Mouse (Mus musculus): ENCODE data around the gene Lrrk2. TPM values are rescaled to one million over a fixed set of nuclear protein-coding genes. Genes with fewer than 3 reads are reported as not detected.
A peak's percentile ranks its signal among the peaks of the same experiment; 100 is the strongest.

Gene Lrrk2
- polyA plus RNA-seq, 1 experiment from 2014 or later: 1.6 TPM

GRCm38 (mm10) chr15:91671987-91672386 is 988 bp upstream of the Lrrk2 start:
- Histone ChIP-seq H3K4me3 (ENCODE audit: low read depth, low read length) (no peak overlapping the region), H3K9me3 (replicated peaks; ENCODE audit: control insufficient read depth, low read length) (no peaks in the 10 kb centered on the region), H3K27ac (ENCODE audit: low read depth, low read length) (no peak overlapping the region), H3K4me1 (ENCODE audit: control insufficient read depth, insufficient read depth, low read length) (0 out of 2 replicates have a peak, but pooled peaks cover 3% of the 10 kb centered on the region), H3K4me2 (ENCODE audit: low read length) (no peak overlapping the region), H3K9ac (ENCODE audit: low read length) (no peak overlapping the region), H3K36me3 (ENCODE audit: control insufficient read depth, insufficient read depth, low read length) (no peaks in the 10 kb centered on the region), H3K27me3 (replicated peaks; ENCODE audit: control insufficient read depth, insufficient read depth, low read length) (no peaks in the 10 kb centered on the region)
- WGBS: 69% methylated on average over 5 of the region's 5 CpGs
- DNase-seq (ENCODE audit: low spot score) (no peak), ATAC-seq (no peak)

GRCm38 (mm10) chr15:91673569-91673905 is 562 bp downstream of the Lrrk2 start:
- no peaks in the 10 kb centered on the region for H3K36me3 ChIP-seq (ENCODE audit: control insufficient read depth, insufficient read depth, low read length)
- ATAC-seq: no peak; the same call in 1 of the 2 replicates

GRCm38 (mm10) chr15:91680116-91680515 is 7.1 kb downstream of the Lrrk2 start:
- no peaks in the 10 kb centered on the region for H3K9me3 ChIP-seq (replicated peaks; ENCODE audit: control insufficient read depth, low read length)
- 58% methylated on average over 2 of the region's 2 CpGs for WGBS
- H3K27me3 ChIP-seq (replicated peaks; ENCODE audit: control insufficient read depth, insufficient read depth, low read length): no peaks in the 10 kb centered on the region
- DNase-seq (ENCODE audit: low spot score) (no peak), ATAC-seq (no peak)
- H3K4me2 ChIP-seq (ENCODE audit: low read length): no peak overlapping the region
- no peak overlapping the region for H3K9ac ChIP-seq (ENCODE audit: low read length)
- H3K4me3 ChIP-seq (ENCODE audit: low read depth, low read length): no peak overlapping the region
- H3K36me3 ChIP-seq (ENCODE audit: control insufficient read depth, insufficient read depth, low read length): no peaks in the 10 kb centered on the region
- H3K4me1 ChIP-seq (ENCODE audit: control insufficient read depth, insufficient read depth, low read length): no peaks in the 10 kb centered on the region
- no peak overlapping the region for H3K27ac ChIP-seq (ENCODE audit: low read depth, low read length)

More at GRCm38 (mm10) chr15:91673569-91673905, 562 bp downstream of the Lrrk2 start:
- DNase-seq (ENCODE audit: low spot score): no peak
- Histone ChIP-seq H3K4me3 (ENCODE audit: low read depth, low read length) (peak overlapping the region; percentile 41), H3K27me3 (replicated peaks; ENCODE audit: control insufficient read depth, insufficient read depth, low read length) (no peaks in the 10 kb centered on the region), H3K27ac (ENCODE audit: low read depth, low read length) (no peak overlapping the region), H3K4me2 (ENCODE audit: low read length) (peak overlapping the region; percentile 71), H3K9ac (ENCODE audit: low read length) (peak overlapping the region; percentile 72), H3K9me3 (replicated peaks; ENCODE audit: control insufficient read depth, low read length) (no peaks in the 10 kb centered on the region), H3K4me1 (ENCODE audit: control insufficient read depth, insufficient read depth, low read length) (0 out of 2 replicates have a peak, but pooled peaks cover 3% of the 10 kb centered on the region)
- WGBS: 41% methylated on average over 5 of the region's 5 CpGs

- 90% methylated on average over 7 of the region's 7 CpGs for WGBS
- no peak overlapping the region for H3K4me2 ChIP-seq (ENCODE audit: low read length)
- no peaks in the 10 kb centered on the region for H3K36me3 ChIP-seq (ENCODE audit: control insufficient read depth, insufficient read depth, low read length)
- no peaks in the 10 kb centered on the region for H3K27me3 ChIP-seq (replicated peaks; ENCODE audit: control insufficient read depth, insufficient read depth, low read length)
- H3K27ac ChIP-seq (ENCODE audit: low read depth, low read length): no peak overlapping the region
- DNase-seq (ENCODE audit: low spot score) (no peak), ATAC-seq (no peak)
- H3K9me3 ChIP-seq (replicated peaks; ENCODE audit: control insufficient read depth, low read length): no peaks in the 10 kb centered on the region
- no peaks in the 10 kb centered on the region for H3K4me1 ChIP-seq (ENCODE audit: control insufficient read depth, insufficient read depth, low read length)
- no peak overlapping the region for H3K4me3 ChIP-seq (ENCODE audit: low read depth, low read length)
- H3K9ac ChIP-seq (ENCODE audit: low read length): no peak overlapping the region
Observed at GRCm38 (mm10) chr15:91685880-91686563, 13.0 kb downstream of the Lrrk2 start.

- Histone ChIP-seq H3K9me3 (replicated peaks; ENCODE audit: control insufficient read depth, low read length) (no peaks in the 10 kb centered on the region), H3K4me2 (ENCODE audit: low read length) (no peak overlapping the region), H3K27ac (ENCODE audit: low read depth, low read length) (no peak overlapping the region), H3K36me3 (ENCODE audit: control insufficient read depth, insufficient read depth, low read length) (no peaks in the 10 kb centered on the region), H3K4me1 (ENCODE audit: control insufficient read depth, insufficient read depth, low read length) (no peaks in the 10 kb centered on the region), H3K4me3 (ENCODE audit: low read depth, low read length) (no peak overlapping the region), H3K9ac (ENCODE audit: low read length) (no peak overlapping the region), H3K27me3 (replicated peaks; ENCODE audit: control insufficient read depth, insufficient read depth, low read length) (no peaks in the 10 kb centered on the region)
- ATAC-seq: no peak
- whole genome bisulfite sequencing: 92% methylated on average over 9 of the region's 9 CpGs
- DNase-seq (ENCODE audit: low spot score): no peak
Observed at GRCm38 (mm10) chr15:91690648-91691047, 17.7 kb downstream of the Lrrk2 start.

- no peak overlapping the region for H3K27ac ChIP-seq (ENCODE audit: low read depth, low read length)
Observed at GRCm38 (mm10) chr15:91693051-91693450, 20.1 kb downstream of the Lrrk2 start.

GRCm38 (mm10) chr15:91693856-91694255 is 20.9 kb downstream of the Lrrk2 start:
- Histone ChIP-seq H3K4me1 (ENCODE audit: control insufficient read depth, insufficient read depth, low read length) (no peaks in the 10 kb centered on the region), H3K27ac (ENCODE audit: low read depth, low read length) (no peak overlapping the region), H3K4me2 (ENCODE audit: low read length) (no peak overlapping the region), H3K4me3 (ENCODE audit: low read depth, low read length) (no peak overlapping the region), H3K27me3 (replicated peaks; ENCODE audit: control insufficient read depth, insufficient read depth, low read length) (no peaks in the 10 kb centered on the region), H3K9ac (ENCODE audit: low read length) (no peak overlapping the region), H3K9me3 (replicated peaks; ENCODE audit: control insufficient read depth, low read length) (no peaks in the 10 kb centered on the region), H3K36me3 (ENCODE audit: control insufficient read depth, insufficient read depth, low read length) (no peaks in the 10 kb centered on the region)
- DNase-seq (ENCODE audit: low spot score) (no peak), ATAC-seq (no peak)
- WGBS: 96% methylated on average over 2 of the region's 2 CpGs

More at GRCm38 (mm10) chr15:91693051-91693450, 20.1 kb downstream of the Lrrk2 start:
- 69% methylated on average over 1 of the region's 1 CpGs for WGBS
- Histone ChIP-seq H3K9me3 (replicated peaks; ENCODE audit: control insufficient read depth, low read length) (no peaks in the 10 kb centered on the region), H3K27me3 (replicated peaks; ENCODE audit: control insufficient read depth, insufficient read depth, low read length) (no peaks in the 10 kb centered on the region), H3K4me2 (ENCODE audit: low read length) (no peak overlapping the region), H3K36me3 (ENCODE audit: control insufficient read depth, insufficient read depth, low read length) (no peaks in the 10 kb centered on the region), H3K9ac (ENCODE audit: low read length) (no peak overlapping the region), H3K4me1 (ENCODE audit: control insufficient read depth, insufficient read depth, low read length) (no peaks in the 10 kb centered on the region), H3K4me3 (ENCODE audit: low read depth, low read length) (no peak overlapping the region)
- ATAC-seq (no peak), DNase-seq (ENCODE audit: low spot score) (no peak)

- Histone ChIP-seq H3K27me3 (replicated peaks; ENCODE audit: control insufficient read depth, insufficient read depth, low read length) (no peaks in the 10 kb centered on the region), H3K36me3 (ENCODE audit: control insufficient read depth, insufficient read depth, low read length) (no peaks in the 10 kb centered on the region), H3K27ac (ENCODE audit: low read depth, low read length) (no peak overlapping the region), H3K4me2 (ENCODE audit: low read length) (no peak overlapping the region), H3K4me1 (ENCODE audit: control insufficient read depth, insufficient read depth, low read length) (peaks cover 6% of the 10 kb centered on the region; the same call in 1 of the 2 replicates), H3K4me3 (ENCODE audit: low read depth, low read length) (no peak overlapping the region), H3K9me3 (replicated peaks; ENCODE audit: control insufficient read depth, low read length) (no peaks in the 10 kb centered on the region), H3K9ac (ENCODE audit: low read length) (no peak overlapping the region)
- ATAC-seq: no peak
- no peak for DNase-seq (ENCODE audit: low spot score)
- 57% methylated on average over 1 of the region's 1 CpGs for WGBS
Observed at GRCm38 (mm10) chr15:91700841-91701240, 27.9 kb downstream of the Lrrk2 start.

- H3K4me3 ChIP-seq (ENCODE audit: low read depth, low read length): no peak overlapping the region
- H3K9ac ChIP-seq (ENCODE audit: low read length): no peak overlapping the region
- H3K4me2 ChIP-seq (ENCODE audit: low read length): no peak overlapping the region
- peaks cover 6% of the 10 kb centered on the region; the same call in 1 of the 2 replicates for H3K4me1 ChIP-seq (ENCODE audit: control insufficient read depth, insufficient read depth, low read length)
- H3K9me3 ChIP-seq (replicated peaks; ENCODE audit: control insufficient read depth, low read length): no peaks in the 10 kb centered on the region
- H3K27ac ChIP-seq (ENCODE audit: low read depth, low read length): no peak overlapping the region
- H3K36me3 ChIP-seq (ENCODE audit: control insufficient read depth, insufficient read depth, low read length): no peaks in the 10 kb centered on the region
- peak; percentile 49 for DNase-seq (ENCODE audit: low spot score)
- ATAC-seq: peak; percentile 54; the same call in 1 of the 2 replicates
- no peaks in the 10 kb centered on the region for H3K27me3 ChIP-seq (replicated peaks; ENCODE audit: control insufficient read depth, insufficient read depth, low read length)
- whole genome bisulfite sequencing: 45% methylated on average over 8 of the region's 8 CpGs
Observed at GRCm38 (mm10) chr15:91702991-91703715, 30.2 kb downstream of the Lrrk2 start.

All from forebrain, embryonic 14.5 days (tissue).